Mouse (Mus musculus): ENCODE results near the gene Lrrc46. TPM values are rescaled to one million over a fixed set of nuclear protein-coding genes. Genes with fewer than 3 reads are reported as not detected.

Lrrc46 gene
- polyA plus RNA-seq, 1 experiment from 2014 or later = 0.93 TPM

GRCm38 (mm10) chr11:96992722-96993311 is 48.4 kb downstream of the Lrrc46 start:
- WGBS (ENCODE audit: insufficient replicate concordance) = 22% methylated on average over 8 of the region's 8 CpGs
- no peaks in the 10 kb centered on the region for H3K9me3 ChIP-seq (replicated peaks; ENCODE audit: control insufficient read depth, low read length)
- H3K9ac ChIP-seq (ENCODE audit: low read depth, low read length) = no peak overlapping the region
- H3K4me2 ChIP-seq = no peak overlapping the region
- H3K27ac ChIP-seq (ENCODE audit: low read depth, low read length) = no peak overlapping the region
- no peak for ATAC-seq (replicated peaks; ENCODE audit: insufficient number of reproducible peaks, low FRiP score, low TSS enrichment)
- H3K4me3 ChIP-seq (ENCODE audit: low read depth, low read length) = no peak overlapping the region
- no peaks in the 10 kb centered on the region for H3K36me3 ChIP-seq (ENCODE audit: control insufficient read depth, insufficient read depth, low read length)
- peaks cover 52% of the 10 kb centered on the region for H3K27me3 ChIP-seq (ENCODE audit: control insufficient read depth, insufficient read depth, low read length)
- H3K4me1 ChIP-seq (ENCODE audit: control insufficient read depth, insufficient read depth, low read length) = peaks cover 19% of the 10 kb centered on the region

- Histone ChIP-seq H3K27ac (ENCODE audit: low read depth, low read length) (no peak overlapping the region), H3K36me3 (ENCODE audit: control insufficient read depth, insufficient read depth, low read length) (no peaks in the 10 kb centered on the region), H3K4me1 (ENCODE audit: control insufficient read depth, insufficient read depth, low read length) (peaks cover 18% of the 10 kb centered on the region), H3K27me3 (ENCODE audit: control insufficient read depth, insufficient read depth, low read length) (peaks cover 51% of the 10 kb centered on the region), H3K4me2 (no peak overlapping the region), H3K9ac (ENCODE audit: low read depth, low read length) (no peak overlapping the region), H3K9me3 (replicated peaks; ENCODE audit: control insufficient read depth, low read length) (no peaks in the 10 kb centered on the region), H3K4me3 (ENCODE audit: low read depth, low read length) (no peak overlapping the region)
- 61% methylated on average over 5 of the region's 5 CpGs for WGBS (ENCODE audit: insufficient replicate concordance)
- ATAC-seq (replicated peaks; ENCODE audit: insufficient number of reproducible peaks, low FRiP score, low TSS enrichment) = no peak
Measured at GRCm38 (mm10) chr11:96991501-96991900, 49.7 kb downstream of the Lrrc46 start.

GRCm38 (mm10) chr11:96987873-96988655 is 53.1 kb downstream of the Lrrc46 start:
- Histone ChIP-seq H3K9ac (ENCODE audit: low read depth, low read length) (no peak overlapping the region), H3K9me3 (replicated peaks; ENCODE audit: control insufficient read depth, low read length) (no peaks in the 10 kb centered on the region), H3K4me2 (peak overlapping the region; percentile 55), H3K4me3 (ENCODE audit: low read depth, low read length) (peak overlapping the region; percentile 26), H3K27ac (ENCODE audit: low read depth, low read length) (no peak overlapping the region), H3K4me1 (ENCODE audit: control insufficient read depth, insufficient read depth, low read length) (peaks cover 18% of the 10 kb centered on the region), H3K27me3 (ENCODE audit: control insufficient read depth, insufficient read depth, low read length) (peaks cover 59% of the 10 kb centered on the region), H3K36me3 (ENCODE audit: control insufficient read depth, insufficient read depth, low read length) (no peaks in the 10 kb centered on the region)
- ATAC-seq (replicated peaks; ENCODE audit: insufficient number of reproducible peaks, low FRiP score, low TSS enrichment) = no peak
- 7% methylated on average over 31 of the region's 31 CpGs for WGBS (ENCODE audit: insufficient replicate concordance)

GRCm38 (mm10) chr11:96986463-96986862 is 54.7 kb downstream of the Lrrc46 start:
- H3K4me1 ChIP-seq (ENCODE audit: control insufficient read depth, insufficient read depth, low read length) = peaks cover 8% of the 10 kb centered on the region
- H3K4me3 ChIP-seq (ENCODE audit: low read depth, low read length) = no peak overlapping the region
- H3K27ac ChIP-seq (ENCODE audit: low read depth, low read length) = no peak overlapping the region
- 33% methylated on average over 3 of the region's 3 CpGs for WGBS (ENCODE audit: insufficient replicate concordance)
- no peak overlapping the region for H3K9ac ChIP-seq (ENCODE audit: low read depth, low read length)
- H3K27me3 ChIP-seq (ENCODE audit: control insufficient read depth, insufficient read depth, low read length) = peaks cover 63% of the 10 kb centered on the region
- H3K4me2 ChIP-seq = no peak overlapping the region
- no peaks in the 10 kb centered on the region for H3K36me3 ChIP-seq (ENCODE audit: control insufficient read depth, insufficient read depth, low read length)
- H3K9me3 ChIP-seq (replicated peaks; ENCODE audit: control insufficient read depth, low read length) = no peaks in the 10 kb centered on the region
- ATAC-seq (replicated peaks; ENCODE audit: insufficient number of reproducible peaks, low FRiP score, low TSS enrichment) = no peak

- no peaks in the 10 kb centered on the region for H3K36me3 ChIP-seq (ENCODE audit: control insufficient read depth, insufficient read depth, low read length)
- H3K9me3 ChIP-seq (replicated peaks; ENCODE audit: control insufficient read depth, low read length) = no peaks in the 10 kb centered on the region
- H3K9ac ChIP-seq (ENCODE audit: low read depth, low read length) = no peak overlapping the region
- H3K4me2 ChIP-seq = no peak overlapping the region
- 15% methylated on average over 4 of the region's 4 CpGs for WGBS (ENCODE audit: insufficient replicate concordance)
- ATAC-seq (replicated peaks; ENCODE audit: insufficient number of reproducible peaks, low FRiP score, low TSS enrichment) = no peak
- H3K4me3 ChIP-seq (ENCODE audit: low read depth, low read length) = no peak overlapping the region
- peaks cover 64% of the 10 kb centered on the region for H3K27me3 ChIP-seq (ENCODE audit: control insufficient read depth, insufficient read depth, low read length)
- H3K27ac ChIP-seq (ENCODE audit: low read depth, low read length) = no peak overlapping the region
- peaks cover 8% of the 10 kb centered on the region for H3K4me1 ChIP-seq (ENCODE audit: control insufficient read depth, insufficient read depth, low read length)
Measured at GRCm38 (mm10) chr11:96984903-96985302, 56.3 kb downstream of the Lrrc46 start.

Small RNA genes within 50 kb of the gene (microRNA-seq; reads per million reads assigned to microRNA genes)
- 1.1 reads per million, percentile 15 among the genes with 10 or more reads in this experiment for gene Mir8103 (ENCODE audit: borderline number of aligned reads)

Other genes starting within 250 kb of the Lrrc46 start
- gene Nfe2l1, start 211.4 kb downstream of the Lrrc46 start, polyA plus RNA-seq (2014; fragmentation: Nextera tagmentation; extraction: Ambion mirVana) = 36.5 and 44.0 TPM in 2 replicates
- 102 and 105 TPM in 2 replicates for gene Copz2, start 191.5 kb downstream of the Lrrc46 start, polyA plus RNA-seq (2014; fragmentation: Nextera tagmentation; extraction: Ambion mirVana)
- 52.5 and 60.2 TPM in 2 replicates for gene Cdk5rap3, start 124.9 kb downstream of the Lrrc46 start, polyA plus RNA-seq (2014; fragmentation: Nextera tagmentation; extraction: Ambion mirVana)
- gene Prr15l, start 113.3 kb downstream of the Lrrc46 start, polyA plus RNA-seq (2014; fragmentation: Nextera tagmentation; extraction: Ambion mirVana) = 0.23 and 0.50 TPM in 2 replicates
- gene Pnpo, start 97.4 kb downstream of the Lrrc46 start, polyA plus RNA-seq (2014; fragmentation: Nextera tagmentation; extraction: Ambion mirVana) = 63.9 and 68.0 TPM in 2 replicates
- 17.3 and 17.9 TPM in 2 replicates for gene Sp2, start 58.4 kb downstream of the Lrrc46 start, polyA plus RNA-seq (2014; fragmentation: Nextera tagmentation; extraction: Ambion mirVana)
- gene Sp6, start 28.0 kb downstream of the Lrrc46 start, polyA plus RNA-seq (2014; fragmentation: Nextera tagmentation; extraction: Ambion mirVana) = 0.07 and 0.11 TPM in 2 replicates
- 13.9 and 16.6 TPM in 2 replicates for gene Scrn2, start 11.5 kb downstream of the Lrrc46 start, polyA plus RNA-seq (2014; fragmentation: Nextera tagmentation; extraction: Ambion mirVana)
- 83.9 and 87.2 TPM in 2 replicates for gene Mrpl10, start 153 bp upstream of the Lrrc46 start, polyA plus RNA-seq (2014; fragmentation: Nextera tagmentation; extraction: Ambion mirVana)
- gene Osbpl7, start 9.2 kb upstream of the Lrrc46 start, polyA plus RNA-seq (2014; fragmentation: Nextera tagmentation; extraction: Ambion mirVana) = 3.9 and 4.1 TPM in 2 replicates
- gene Tbx21, start 73.9 kb upstream of the Lrrc46 start, polyA plus RNA-seq (2014; fragmentation: Nextera tagmentation; extraction: Ambion mirVana) = not detected in 2 replicates
- gene Tbkbp1, start 110.1 kb upstream of the Lrrc46 start, polyA plus RNA-seq (2014; fragmentation: Nextera tagmentation; extraction: Ambion mirVana) = 5.7 and 6.8 TPM in 2 replicates
- 61.2 and 63.6 TPM in 2 replicates for gene Kpnb1, start 146.5 kb upstream of the Lrrc46 start, polyA plus RNA-seq (2014; fragmentation: Nextera tagmentation; extraction: Ambion mirVana)
- gene Npepps, start 239.2 kb upstream of the Lrrc46 start, polyA plus RNA-seq (2014; fragmentation: Nextera tagmentation; extraction: Ambion mirVana) = 78.0 and 79.8 TPM in 2 replicates

Measured in heart, embryonic 11.5 days (tissue).